Mouse (Mus musculus) left cerebral cortex, postnatal 10 days (tissue): ENCODE results near the gene Slbp. TPM values are rescaled to one million over a fixed set of nuclear protein-coding genes. Genes with fewer than 3 reads are reported as not detected.

Experiments used
- DNase-seq, 2 experiments: peaks; one replicate each; pipeline ENCODE4 v3.0.0; 2021 to 2022; ENCODE audit warnings: low spot score in 2 of 2, mixed read lengths in 1 of 2; ENCODE audit errors: extremely low spot score in 1 of 2
- intact Hi-C: fragments of 180-260 bp; cut with DNase I; formaldehyde crosslinking; loops from one replicate; pipeline ENCODE4 v1.15.1; 2025
- total RNA-seq, 2 experiments: library from RNA; stranded (reverse); gene quantifications; 2 replicates each; pipeline ENCODE4 v1.2.3; 2021

Slbp gene
- total RNA-seq, 2 experiments from 2014 or later, result 26.5 to 28.9 TPM

DNA sequence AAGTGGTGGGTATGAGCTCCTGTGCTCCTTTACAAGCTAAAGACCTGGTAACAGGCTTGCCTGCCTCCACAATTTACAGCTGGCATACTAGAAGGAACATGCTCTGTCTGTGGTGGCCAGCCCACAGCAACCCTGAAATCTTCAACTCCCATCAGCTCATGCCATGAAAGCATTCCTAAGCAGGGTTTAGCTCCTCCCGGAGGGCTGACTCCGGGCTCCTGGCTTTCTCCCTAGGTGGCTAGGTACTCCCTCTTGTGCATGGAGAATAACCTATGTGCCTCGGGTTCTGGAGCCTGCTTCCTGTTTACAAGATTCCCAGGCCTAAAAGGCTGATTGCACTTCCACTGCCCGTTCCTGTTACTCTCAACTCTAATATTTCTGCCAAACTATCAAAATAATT is 13.5 kb downstream of the Slbp start:
- DNase-seq, result no peak
- intact Hi-C loops, result no loop called here

DNA sequence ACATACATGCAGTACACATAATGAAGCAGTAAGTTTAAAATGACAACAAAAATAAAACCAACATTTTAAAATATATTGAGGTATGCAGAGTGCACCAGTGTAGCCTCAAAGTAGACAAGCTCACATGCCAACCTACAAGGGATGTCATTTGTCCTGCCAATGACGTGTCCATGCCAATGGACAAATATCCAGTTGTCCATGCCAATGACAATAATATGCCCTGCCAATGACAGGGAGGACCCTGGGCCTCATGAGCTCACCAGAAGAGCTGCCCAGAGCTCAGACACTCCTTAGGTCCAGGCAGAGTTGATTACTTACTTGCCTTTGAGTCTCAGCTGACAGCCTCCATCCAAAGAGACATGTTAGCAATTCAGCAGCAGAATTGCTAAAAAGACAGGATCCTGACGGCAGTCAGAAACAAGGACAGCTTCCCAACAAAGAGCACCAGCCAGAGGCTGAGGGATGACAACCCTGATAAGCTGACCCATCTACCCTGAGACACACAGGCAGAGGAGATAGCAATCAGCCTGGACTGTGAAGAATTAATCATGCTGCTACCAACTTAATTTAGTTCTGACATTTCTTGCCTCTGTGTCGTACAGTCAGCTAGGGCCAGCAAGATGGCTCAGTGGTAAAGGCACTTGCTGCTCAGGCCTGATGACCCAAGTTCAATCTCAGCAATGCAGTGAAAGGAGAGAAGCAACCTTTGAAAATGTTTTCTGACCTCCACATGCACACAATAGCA is 14.6 kb downstream of the Slbp start:
- no peak for DNase-seq
- intact Hi-C loops, result no loop called here

DNA sequence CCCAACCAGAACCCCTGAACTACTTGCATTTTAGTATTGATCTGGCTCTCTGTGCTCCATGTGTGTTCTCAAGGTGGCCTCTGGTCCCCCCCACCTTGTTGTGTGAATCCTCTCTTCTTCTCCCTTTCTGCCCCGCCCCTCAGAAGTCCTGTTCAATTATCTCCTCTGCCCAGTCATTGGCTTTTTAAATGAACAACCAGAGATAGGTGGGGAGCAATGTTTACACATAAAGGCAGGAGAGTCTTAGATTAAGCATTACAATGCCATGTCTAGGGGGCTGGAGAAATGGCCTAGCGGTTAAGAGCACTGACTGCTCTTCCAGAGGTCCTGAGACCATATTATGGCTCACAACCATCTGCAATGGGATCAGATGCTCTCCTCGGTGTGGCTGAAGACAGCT is 17.0 kb downstream of the Slbp start:
- DNase-seq, result no peak
- intact Hi-C loops, result no loop called here

DNA sequence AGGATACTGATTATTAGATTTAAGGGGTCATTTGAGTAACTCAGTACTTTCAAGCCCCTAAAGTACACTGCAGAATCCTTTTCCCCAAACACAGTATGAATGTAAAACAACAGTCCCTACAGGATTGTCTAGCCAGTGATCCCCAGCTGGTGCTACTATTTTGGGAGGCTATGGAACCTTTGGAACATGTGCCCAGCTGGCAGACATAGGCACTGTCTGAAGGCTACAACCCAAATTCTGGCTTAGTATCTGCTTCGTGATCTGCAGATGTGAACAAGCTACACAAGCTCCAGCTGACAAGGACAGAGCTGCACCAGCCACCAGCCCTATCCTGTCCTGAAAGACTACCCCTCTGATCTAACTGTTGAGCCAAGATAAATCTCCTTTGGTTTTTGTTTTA is 19.8 kb downstream of the Slbp start:
- no peak for DNase-seq
- intact Hi-C loops, result no loop called here

DNA sequence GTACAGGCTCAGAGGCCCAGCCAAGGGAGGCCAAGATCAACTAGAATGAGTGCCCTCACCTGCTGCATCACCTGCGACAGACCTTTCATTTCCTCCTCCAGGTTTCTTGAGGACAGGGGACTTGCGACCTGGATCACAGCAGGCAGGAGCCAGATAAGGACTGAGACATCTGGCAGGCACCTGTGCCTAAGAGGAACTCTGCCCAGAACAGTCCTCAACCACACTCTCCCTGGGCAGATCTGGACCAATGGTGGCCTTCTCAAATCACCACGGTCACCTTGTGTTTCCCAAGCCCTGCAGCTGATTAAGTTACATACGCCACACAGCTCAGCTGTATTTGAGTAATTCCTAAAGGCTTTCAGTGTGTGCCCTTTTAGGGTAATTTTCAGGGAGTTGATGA is 21.8 kb downstream of the Slbp start:
- DNase-seq, result no peak
- intact Hi-C loops, result no loop called here

DNA sequence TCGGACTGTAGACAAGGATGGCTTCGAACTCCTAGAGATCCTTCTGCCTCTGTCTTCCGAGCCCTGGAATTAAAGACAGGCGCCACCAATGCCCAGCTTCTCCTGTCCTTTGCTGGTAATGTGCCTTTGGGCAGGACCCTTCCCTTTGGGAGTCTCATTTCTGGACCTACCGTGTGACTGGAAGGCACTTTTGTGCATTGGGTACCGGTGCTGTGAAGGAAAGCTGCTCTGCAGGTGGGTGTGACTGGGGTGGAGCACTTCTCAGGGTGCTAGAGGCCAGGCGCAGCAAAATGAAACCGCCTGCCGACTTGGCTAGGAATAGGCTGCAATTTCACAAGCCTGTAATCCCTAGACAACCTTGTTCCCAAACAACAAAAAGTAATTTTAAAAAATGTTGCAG is 22.3 kb downstream of the Slbp start:
- intact Hi-C loops, result no loop called here
- DNase-seq, result peak in 1 of 2 experiments; percentile 41

DNA sequence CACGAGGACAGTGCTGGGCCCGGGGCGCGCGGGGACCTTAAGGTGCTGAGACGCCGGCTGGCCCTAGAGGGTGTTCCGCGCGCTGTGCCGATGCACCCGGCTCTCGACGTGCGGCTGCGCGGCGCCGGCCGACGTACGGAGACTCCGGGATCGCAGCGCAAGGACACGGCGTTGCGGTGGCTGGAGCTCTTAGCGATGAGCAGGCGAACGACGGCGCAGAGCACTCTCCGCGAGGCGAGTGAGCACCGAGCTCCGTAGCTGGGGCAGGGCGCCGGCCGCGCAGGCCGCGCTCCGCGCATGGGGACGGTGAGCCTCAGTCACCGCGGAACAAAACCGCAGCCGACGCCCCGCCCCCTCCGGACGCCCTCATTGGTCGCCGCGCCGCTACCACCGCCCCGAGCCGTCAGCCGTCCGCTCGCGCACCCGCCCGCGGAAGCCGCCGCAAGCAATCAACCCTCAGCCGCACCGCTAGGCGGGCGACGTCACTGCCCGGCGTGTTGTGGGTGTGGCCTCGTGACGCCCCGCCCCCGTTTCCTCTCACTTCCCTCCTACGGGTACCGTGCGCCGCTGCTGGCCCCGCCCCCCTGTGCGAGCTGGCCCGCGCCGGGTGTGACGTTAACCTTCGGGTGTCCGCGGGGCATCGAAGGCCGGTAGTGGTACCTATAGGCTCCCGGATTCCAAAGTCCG is 22.9 kb downstream of the Slbp start, which contains the start of the genes Fam53a and Gm9903:
Gene Fam53a, minus strand, starts transcription at position 335 of the 687 bp plus-strand sequence.
Gene Gm9903, plus strand, starts transcription at position 625 of the 687 bp plus-strand sequence.
- intact Hi-C loops, result no loop called here
- DNase-seq, result peak; percentile 99 to 100

DNA sequence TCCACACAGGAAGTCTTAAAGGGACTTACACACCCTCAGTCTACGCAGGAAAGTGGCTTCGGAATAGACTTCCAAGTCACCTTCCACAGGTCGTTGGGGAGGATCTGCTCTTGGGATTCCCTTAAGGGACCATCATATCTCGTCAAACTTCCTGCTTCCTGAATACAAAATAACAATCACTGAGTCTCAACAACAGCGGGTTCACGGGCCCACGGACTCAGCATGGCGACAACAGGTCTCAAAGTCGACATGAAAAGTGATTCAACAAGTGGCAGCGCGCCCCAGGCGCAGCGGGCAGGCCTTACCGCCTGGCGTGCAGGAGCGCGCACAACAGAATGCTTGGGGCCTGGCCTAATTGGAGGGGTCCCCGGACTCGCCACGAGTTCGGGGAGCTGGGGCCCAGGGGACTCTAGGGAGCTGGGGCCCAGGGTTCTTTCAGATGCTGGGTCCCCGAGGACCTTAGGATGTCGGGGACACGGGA is 23.5 kb downstream of the Slbp start:
- intact Hi-C loops, result no loop called here
- DNase-seq, result peak in 1 of 2 experiments; percentile 65

DNA sequence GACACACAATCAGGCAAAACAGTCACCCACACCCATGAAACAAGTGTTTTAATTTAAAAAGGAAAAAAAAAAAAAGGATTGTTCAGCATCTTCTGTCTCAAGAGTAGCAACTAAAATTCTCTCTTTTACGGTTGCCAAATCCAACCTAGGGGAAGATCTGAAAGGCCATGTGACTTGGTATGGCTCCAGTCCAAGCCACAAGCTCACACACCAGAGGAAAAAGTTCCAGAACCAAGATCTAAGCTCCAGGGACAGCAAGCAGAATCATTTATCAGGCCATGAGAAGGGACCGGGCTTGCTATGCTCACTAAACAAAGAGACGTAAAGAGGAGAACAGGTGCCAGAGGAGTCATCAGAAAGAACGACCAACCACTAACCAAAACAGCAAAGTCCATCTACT is 24.4 kb downstream of the Slbp start:
- intact Hi-C loops, result no loop called here

DNA sequence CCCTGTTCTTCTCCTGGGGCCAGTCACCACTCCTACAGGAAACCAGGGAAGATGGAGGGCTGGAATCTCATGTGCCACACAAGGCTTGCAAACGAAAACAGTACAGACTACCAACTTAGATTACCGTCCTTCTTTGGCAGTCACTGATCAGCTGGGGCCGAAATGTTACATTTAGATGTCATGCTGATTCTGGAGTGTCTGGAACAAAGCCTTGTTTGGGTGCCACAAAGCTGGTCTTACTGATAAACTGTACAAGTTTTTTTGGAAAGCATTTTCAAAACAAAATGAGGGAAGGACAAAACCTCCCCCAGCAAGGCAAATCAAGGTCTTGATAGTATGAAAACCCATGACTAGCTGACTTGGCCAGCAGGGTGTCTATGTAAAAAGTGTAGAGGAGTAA is 28.6 kb downstream of the Slbp start:
- DNase-seq, result no peak
- intact Hi-C loops, result no loop called here

More for the DNA sequence above, 24.4 kb downstream of the Slbp start:
- no peak for DNase-seq

DNA sequence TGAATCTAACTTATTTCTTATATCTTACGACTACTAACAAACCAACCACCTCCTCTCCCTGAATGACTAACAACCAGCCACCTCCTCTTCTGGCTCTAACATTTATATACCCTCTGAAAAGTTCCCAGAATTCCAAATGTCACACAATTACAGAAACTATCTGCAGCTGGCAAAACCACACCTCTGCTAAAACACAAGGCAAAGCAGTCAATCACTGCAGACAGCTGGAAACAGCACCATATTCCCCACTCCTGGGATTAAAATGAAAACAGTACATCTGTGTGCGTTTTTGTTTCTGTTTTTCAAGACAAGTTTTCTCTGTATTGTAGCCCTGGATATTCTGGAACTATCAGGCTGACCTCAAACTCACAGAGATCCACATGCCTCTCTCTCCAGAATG is 29.7 kb downstream of the Slbp start:
- DNase-seq, result no peak
- intact Hi-C loops, result no loop called here

DNA sequence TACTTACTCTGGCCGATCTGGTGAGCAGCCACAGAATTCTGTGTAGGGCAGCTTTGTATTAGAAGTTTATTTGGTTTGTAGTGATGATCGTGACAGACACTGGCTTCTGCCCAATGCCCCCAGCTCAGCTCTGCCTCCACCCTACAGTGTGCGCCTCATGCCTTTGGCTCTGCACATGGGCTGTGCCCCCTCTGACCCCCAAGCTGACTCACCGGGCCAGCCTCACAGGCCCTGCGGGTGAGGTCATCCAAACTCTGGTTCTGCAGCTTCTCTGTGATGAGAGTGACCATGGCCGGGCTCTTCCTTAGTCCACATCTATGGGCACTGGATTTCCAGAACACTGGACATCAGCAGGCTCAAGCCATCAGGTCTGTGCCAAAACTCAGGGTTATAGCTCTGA is 38.0 kb downstream of the Slbp start:
- intact Hi-C loops, result no loop called here
- no peak for DNase-seq

DNA sequence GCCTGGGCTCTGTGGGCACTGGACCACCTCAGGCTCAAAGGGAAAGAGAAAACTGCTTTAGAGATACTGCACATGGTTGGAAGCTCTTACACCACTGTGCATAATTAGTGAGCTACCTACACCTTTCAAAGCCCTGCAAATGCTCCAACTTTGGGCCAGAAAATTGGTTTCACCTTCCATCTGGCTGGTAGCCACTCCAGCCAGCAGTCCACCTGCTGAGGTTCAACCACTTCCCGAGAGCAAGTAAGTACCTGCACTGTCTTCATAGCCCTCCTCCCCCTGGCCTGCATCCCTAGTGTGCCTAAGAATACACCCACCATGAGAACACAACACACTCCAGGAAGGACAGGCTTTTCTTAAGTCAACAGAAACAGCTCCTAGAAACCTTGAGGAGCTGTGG is 40.6 kb downstream of the Slbp start:
- intact Hi-C loops, result no loop called here
- no peak for DNase-seq

DNA sequence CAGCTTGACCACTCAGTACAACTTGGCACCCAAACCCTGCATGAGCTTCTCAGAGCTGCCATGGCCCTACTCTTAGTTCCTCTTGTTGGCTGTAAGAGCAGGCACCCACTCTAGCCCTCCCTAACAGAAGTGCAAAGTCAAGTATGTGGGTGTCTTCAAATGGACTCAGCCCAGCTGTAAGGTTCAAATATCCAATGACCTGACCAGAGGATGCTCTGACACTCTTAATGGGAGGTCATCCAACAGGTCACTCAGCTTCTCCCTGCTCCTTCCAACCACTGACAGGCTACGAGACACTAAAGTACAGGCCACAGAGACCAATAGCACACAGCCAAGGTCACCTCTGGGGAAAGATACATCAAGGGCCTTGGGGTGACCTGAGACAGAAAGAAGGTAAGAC is 43.1 kb downstream of the Slbp start:
- DNase-seq, result no peak
- intact Hi-C loops, result no loop called here

DNA sequence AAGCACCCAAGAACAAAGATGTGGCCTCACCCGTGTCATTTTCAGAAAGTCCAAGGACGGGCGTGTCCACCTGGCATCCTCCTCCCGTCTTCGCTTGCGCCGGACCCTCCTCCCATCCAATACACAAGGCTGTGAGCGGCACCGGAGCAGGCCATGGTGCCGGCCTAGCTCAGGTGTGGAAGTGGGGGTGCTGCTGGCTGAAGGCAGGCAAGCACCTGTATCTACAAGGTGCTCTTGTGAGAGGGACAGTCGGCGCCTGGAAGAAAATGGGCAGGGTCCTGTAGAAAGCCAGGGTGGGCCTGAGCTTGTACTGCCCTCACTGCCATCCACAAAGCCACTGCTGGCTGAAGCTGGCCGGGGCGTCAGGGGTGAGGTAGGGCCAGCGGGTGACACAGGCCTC is 44.9 kb downstream of the Slbp start:
- DNase-seq, result no peak
- intact Hi-C loops, result no loop called here

DNA sequence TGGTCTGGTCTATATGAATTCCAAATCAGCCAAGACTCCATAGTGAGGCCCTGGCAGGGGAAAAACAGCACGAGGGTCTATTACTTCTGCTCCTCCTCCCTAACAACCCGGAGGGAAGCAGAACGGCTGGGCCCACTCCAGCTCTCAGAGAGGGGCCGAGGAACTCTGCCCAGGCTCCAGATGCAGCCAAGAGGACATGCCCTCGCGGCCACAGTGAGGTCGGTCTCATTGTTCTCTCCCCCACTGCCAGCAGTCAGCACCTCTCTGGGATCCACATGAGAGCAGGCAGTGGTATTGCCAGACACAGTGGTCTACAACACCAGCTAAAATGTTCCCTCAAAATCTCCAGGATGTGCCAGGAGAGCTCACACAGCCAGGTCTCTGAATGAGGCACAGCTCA is 45.7 kb downstream of the Slbp start:
- no peak for DNase-seq
- intact Hi-C loops, result no loop called here

DNA sequence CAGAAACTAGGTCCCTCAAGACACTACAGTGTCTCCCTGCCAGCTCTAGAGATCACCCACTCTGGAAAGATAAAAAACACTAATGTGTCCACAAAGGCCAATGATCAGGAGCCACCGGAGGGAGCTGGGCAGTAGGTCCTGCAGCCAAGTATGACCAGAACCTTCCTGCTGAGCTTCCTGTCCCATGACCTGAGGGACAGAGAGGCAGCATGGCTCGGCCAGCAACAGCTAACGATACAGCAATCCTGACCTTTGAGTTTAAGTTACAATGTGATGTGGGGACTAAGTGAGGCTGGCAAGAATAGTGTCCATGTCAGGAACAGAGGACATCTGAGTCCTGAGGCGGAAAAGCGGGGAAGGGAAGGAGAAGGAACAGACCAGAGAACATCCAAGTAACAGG is 47.1 kb downstream of the Slbp start:
- no peak for DNase-seq
- intact Hi-C loops, result no loop called here

DNA sequence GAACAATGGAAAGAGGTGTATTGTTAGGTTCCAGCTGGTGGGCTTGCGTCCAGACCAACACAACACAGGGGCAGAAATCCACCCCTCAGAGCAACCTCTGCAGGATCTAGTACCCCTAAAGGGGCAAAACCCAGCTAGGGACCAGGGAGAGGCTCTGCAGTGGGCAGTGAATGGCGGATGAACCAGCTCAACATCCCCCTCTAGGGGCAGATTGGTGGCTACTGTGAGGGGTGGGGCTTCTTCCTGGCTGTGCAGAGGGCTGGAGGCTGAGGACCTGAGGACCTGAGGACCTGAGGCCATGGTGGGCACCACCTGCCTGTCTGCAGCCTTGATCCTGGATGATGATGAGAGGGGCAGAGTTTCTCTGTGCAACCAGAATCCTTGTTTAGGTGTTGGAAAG is 58.8 kb downstream of the Slbp start:
- intact Hi-C loops, result no loop called here
- no peak for DNase-seq

DNA sequence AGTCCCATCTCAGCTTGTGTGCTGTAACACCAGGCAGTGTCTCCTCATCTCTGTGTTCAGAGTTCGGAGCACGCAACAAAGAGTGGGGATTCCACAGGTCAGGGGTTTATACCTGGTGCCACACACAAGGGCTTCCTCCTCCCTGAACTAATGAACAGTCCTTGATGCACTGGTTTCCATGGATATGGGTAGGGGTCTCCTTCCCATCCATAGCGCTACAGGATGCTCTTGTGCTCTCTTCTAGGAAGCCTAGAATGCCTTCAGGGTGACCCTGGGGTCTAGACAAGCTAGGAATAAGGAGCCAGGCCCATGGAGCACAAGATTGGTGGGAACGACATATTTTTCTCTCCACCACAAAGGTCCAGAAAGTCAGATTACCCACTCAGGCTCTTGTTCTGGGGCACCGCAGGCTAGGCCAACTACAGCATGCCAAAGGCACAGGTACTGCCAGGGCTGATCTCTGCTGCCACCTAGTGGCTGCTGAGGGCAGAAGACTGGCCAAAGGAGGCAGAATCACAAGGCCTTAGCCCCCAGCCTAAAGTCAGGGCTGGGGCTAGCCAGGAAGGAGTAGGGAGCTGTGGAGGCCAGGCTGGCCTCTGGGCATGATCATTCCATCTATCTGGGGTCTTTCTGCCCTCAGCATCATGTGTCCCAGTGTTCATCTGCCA is 63.0 kb downstream of the Slbp start:
- DNase-seq, result peak; percentile 51 to 82
- intact Hi-C loops, result loop anchor here (2.0 kb wide), 1 partner anchor 197 kb away; no protein-coding TSS in a partner anchor

DNA sequence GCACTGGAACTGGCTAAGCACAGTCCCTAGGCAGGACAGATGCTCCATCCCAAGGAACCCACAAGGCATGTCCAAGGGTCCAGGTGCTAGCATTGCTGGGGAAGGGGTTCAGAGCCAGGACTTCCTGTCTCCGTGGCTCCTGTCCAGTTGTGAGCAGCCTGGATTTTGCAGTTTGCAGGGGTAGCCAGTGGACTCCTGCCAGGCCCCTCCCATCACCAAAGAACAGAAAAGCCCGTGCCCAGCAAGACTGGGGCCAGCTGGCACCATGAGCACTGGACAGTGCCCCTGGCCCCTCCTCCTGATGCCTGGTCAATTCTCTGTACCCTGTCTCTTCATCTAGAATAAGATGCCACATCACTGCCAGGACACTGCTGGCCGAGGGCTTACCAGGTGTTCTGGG is 64.3 kb downstream of the Slbp start:
- intact Hi-C loops, result loop anchor here (2.0 kb wide), 1 partner anchor 195 kb away; no protein-coding TSS in a partner anchor
- DNase-seq, result no peak
